Mouse (Mus musculus): Measurements from ENCODE around the gene Trp53i11. TPM values are rescaled to one million over a fixed set of nuclear protein-coding genes. Genes with fewer than 3 reads are reported as not detected.

The Trp53i11 gene
- polyA plus RNA-seq (2011; ENCODE audit: insufficient read depth, insufficient read length, low read depth, missing spikeins) = 31.2 and 33.2 TPM in 2 replicates

DNA sequence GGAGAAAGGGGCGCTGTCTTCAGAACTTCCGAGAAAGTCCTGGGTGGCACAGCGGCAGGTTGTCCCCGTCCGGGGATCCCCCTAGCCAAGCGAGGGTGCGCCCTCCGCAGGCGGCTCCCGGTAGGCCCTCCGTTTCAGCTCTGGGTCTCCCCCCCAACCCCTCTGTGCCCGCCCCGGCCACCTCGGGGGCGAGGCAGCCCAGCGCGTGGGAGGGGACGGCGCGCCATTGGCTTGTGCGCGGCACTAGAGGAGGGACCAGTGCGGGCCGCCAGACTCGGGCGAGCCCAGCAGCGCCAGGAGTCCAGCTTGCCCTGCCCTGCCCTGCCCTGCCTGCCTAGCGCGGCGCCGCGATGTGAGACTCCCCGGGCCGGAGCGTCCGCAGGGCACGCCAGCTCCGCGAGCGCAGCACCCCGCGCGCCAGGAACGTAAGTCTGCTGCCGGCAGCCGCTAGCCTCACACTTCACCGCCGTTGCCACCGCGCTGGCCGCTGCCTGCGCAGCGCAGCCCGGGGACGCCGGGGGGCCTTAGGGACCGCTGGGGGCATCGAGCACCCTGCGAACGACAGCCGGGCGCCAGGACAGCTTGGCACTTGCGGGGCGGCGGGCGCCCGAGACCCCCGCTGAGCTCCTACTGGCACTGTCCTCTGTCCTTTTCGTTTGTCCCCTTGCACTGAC, at the start of gene Trp53i11:
Trp53i11 (plus strand) TSS at position 226 of the 674 bp plus-strand sequence.
- peak within 1 kb of the TSS; percentile 79 for H3K4me3 ChIP-seq (ENCODE audit: low read depth, low read length)
- no peaks in the 10 kb centered on the region for H3K36me3 ChIP-seq (ENCODE audit: control insufficient read depth, insufficient read depth, low read length, poor library complexity, severe bottlenecking)
- H3K9me3 ChIP-seq (replicated peaks; ENCODE audit: control insufficient read depth, insufficient read depth, low read length, poor library complexity, severe bottlenecking) = no peaks in the 10 kb centered on the region
- H3K9ac ChIP-seq (ENCODE audit: low read depth, poor library complexity, severe bottlenecking) = peak within 1 kb of the TSS; percentile 76
- peaks cover 22% of the 10 kb centered on the region for H3K4me1 ChIP-seq (ENCODE audit: control insufficient read depth, insufficient read depth, low read length)
- TF ChIP-seq POLR2A (IDR thresholded peaks at IDR 0.05; ENCODE audit: insufficient read depth, low read length) (no peak), EP300 (IDR thresholded peaks at IDR 0.05; ENCODE audit: insufficient read depth, low read depth, low read length) (0 out of 2 replicates have a peak, but pooled peaks have one; percentile 22), CTCF (IDR thresholded peaks at IDR 0.05; ENCODE audit: low read depth, low read length) (peak; percentile 43)
- H3K27me3 ChIP-seq (ENCODE audit: control insufficient read depth, insufficient read depth, low read length, poor library complexity, severe bottlenecking) = no peaks in the 10 kb centered on the region
- no peak within 1 kb of the TSS for H3K27ac ChIP-seq (ENCODE audit: insufficient read depth, low read length)

- no peaks in the 10 kb centered on the region for H3K27me3 ChIP-seq (ENCODE audit: control insufficient read depth, insufficient read depth, low read length, poor library complexity, severe bottlenecking)
- TF ChIP-seq POLR2A (IDR thresholded peaks at IDR 0.05; ENCODE audit: insufficient read depth, low read length) = no peak
- no peak for TF ChIP-seq EP300 (IDR thresholded peaks at IDR 0.05; ENCODE audit: insufficient read depth, low read depth, low read length)
- no peak for TF ChIP-seq CTCF (IDR thresholded peaks at IDR 0.05; ENCODE audit: low read depth, low read length)
Observed at GRCm38 (mm10) chr2:93139476-93139875, 47.9 kb upstream of the Trp53i11 start.

GRCm38 (mm10) chr2:93141329-93141728, 46.0 kb upstream of the Trp53i11 start:
- Histone ChIP-seq H3K27ac (ENCODE audit: insufficient read depth, low read length) (no peak overlapping the region), H3K27me3 (ENCODE audit: control insufficient read depth, insufficient read depth, low read length, poor library complexity, severe bottlenecking) (no peaks in the 10 kb centered on the region), H3K4me3 (ENCODE audit: low read depth, low read length) (no peak overlapping the region), H3K4me1 (ENCODE audit: control insufficient read depth, insufficient read depth, low read length) (no peaks in the 10 kb centered on the region), H3K9ac (ENCODE audit: low read depth, poor library complexity, severe bottlenecking) (no peak overlapping the region), H3K36me3 (ENCODE audit: control insufficient read depth, insufficient read depth, low read length, poor library complexity, severe bottlenecking) (no peaks in the 10 kb centered on the region), H3K9me3 (replicated peaks; ENCODE audit: control insufficient read depth, insufficient read depth, low read length, poor library complexity, severe bottlenecking) (no peaks in the 10 kb centered on the region)
- TF ChIP-seq EP300 (IDR thresholded peaks at IDR 0.05; ENCODE audit: insufficient read depth, low read depth, low read length) = no peak
- no peak for TF ChIP-seq CTCF (IDR thresholded peaks at IDR 0.05; ENCODE audit: low read depth, low read length)
- TF ChIP-seq POLR2A (IDR thresholded peaks at IDR 0.05; ENCODE audit: insufficient read depth, low read length) = no peak

More at GRCm38 (mm10) chr2:93139476-93139875, 47.9 kb upstream of the Trp53i11 start:
- no peaks in the 10 kb centered on the region for H3K9me3 ChIP-seq (replicated peaks; ENCODE audit: control insufficient read depth, insufficient read depth, low read length, poor library complexity, severe bottlenecking)
- H3K9ac ChIP-seq (ENCODE audit: low read depth, poor library complexity, severe bottlenecking) = no peak overlapping the region
- no peaks in the 10 kb centered on the region for H3K4me1 ChIP-seq (ENCODE audit: control insufficient read depth, insufficient read depth, low read length)
- H3K27ac ChIP-seq (ENCODE audit: insufficient read depth, low read length) = no peak overlapping the region
- no peaks in the 10 kb centered on the region for H3K36me3 ChIP-seq (ENCODE audit: control insufficient read depth, insufficient read depth, low read length, poor library complexity, severe bottlenecking)
- no peak overlapping the region for H3K4me3 ChIP-seq (ENCODE audit: low read depth, low read length)

DNA sequence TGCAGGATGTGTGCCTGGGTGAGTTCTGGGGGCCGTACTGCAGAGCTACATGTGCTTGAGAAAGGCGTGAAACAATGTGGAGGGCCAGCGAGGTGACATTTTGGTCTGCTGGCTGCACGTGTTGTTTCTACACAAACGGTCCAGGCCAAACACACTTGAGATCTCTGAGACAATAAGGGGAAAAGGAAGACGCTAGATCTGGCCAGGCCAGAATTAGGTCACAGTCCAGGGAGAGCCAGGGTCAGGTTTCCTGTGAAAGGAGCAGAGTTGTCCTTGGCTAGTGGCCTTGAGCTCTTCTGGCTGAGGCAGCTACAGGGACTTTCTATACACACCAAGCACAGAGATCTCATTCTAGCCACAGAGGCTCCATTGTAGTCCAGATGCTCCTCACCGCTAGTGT, 44.7 kb upstream of the Trp53i11 start:
- Histone ChIP-seq H3K9me3 (replicated peaks; ENCODE audit: control insufficient read depth, insufficient read depth, low read length, poor library complexity, severe bottlenecking) (no peaks in the 10 kb centered on the region), H3K4me1 (ENCODE audit: control insufficient read depth, insufficient read depth, low read length) (no peaks in the 10 kb centered on the region), H3K4me3 (ENCODE audit: low read depth, low read length) (no peak overlapping the region), H3K27ac (ENCODE audit: insufficient read depth, low read length) (no peak overlapping the region), H3K9ac (ENCODE audit: low read depth, poor library complexity, severe bottlenecking) (no peak overlapping the region), H3K36me3 (ENCODE audit: control insufficient read depth, insufficient read depth, low read length, poor library complexity, severe bottlenecking) (no peaks in the 10 kb centered on the region), H3K27me3 (ENCODE audit: control insufficient read depth, insufficient read depth, low read length, poor library complexity, severe bottlenecking) (no peaks in the 10 kb centered on the region)
- TF ChIP-seq POLR2A (IDR thresholded peaks at IDR 0.05; ENCODE audit: insufficient read depth, low read length) = no peak
- TF ChIP-seq CTCF (IDR thresholded peaks at IDR 0.05; ENCODE audit: low read depth, low read length) = no peak
- no peak for TF ChIP-seq EP300 (IDR thresholded peaks at IDR 0.05; ENCODE audit: insufficient read depth, low read depth, low read length)

- TF ChIP-seq POLR2A (IDR thresholded peaks at IDR 0.05; ENCODE audit: insufficient read depth, low read length) (no peak), EP300 (IDR thresholded peaks at IDR 0.05; ENCODE audit: insufficient read depth, low read depth, low read length) (no peak), CTCF (IDR thresholded peaks at IDR 0.05; ENCODE audit: low read depth, low read length) (no peak)
Observed at GRCm38 (mm10) chr2:93144126-93144525, 43.2 kb upstream of the Trp53i11 start.

DNA sequence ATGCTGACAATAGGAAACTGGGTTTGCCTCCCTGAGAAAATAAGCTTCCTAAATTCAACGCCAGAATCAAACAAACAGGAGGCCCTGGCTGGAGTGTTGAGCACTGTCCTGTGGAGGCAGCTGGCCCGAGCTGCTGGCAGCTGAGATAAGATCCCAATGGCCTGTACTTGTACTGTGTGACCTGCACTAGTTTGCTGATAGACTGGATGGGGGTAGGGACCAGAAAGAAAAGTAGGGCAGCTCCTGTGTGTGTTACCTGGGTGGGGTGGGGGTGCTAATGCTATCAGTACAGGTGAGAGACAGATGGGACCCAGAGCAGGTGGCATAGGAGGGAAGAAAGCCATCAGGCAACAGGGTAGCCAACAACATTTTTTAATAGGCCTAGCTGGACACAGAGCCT, 37.3 kb upstream of the Trp53i11 start:
- H3K4me1 ChIP-seq (ENCODE audit: control insufficient read depth, insufficient read depth, low read length) = peaks cover 2% of the 10 kb centered on the region

More at GRCm38 (mm10) chr2:93144126-93144525, 43.2 kb upstream of the Trp53i11 start:
- no peaks in the 10 kb centered on the region for H3K27me3 ChIP-seq (ENCODE audit: control insufficient read depth, insufficient read depth, low read length, poor library complexity, severe bottlenecking)
- H3K27ac ChIP-seq (ENCODE audit: insufficient read depth, low read length) = no peak overlapping the region
- no peak overlapping the region for H3K4me3 ChIP-seq (ENCODE audit: low read depth, low read length)
- no peaks in the 10 kb centered on the region for H3K9me3 ChIP-seq (replicated peaks; ENCODE audit: control insufficient read depth, insufficient read depth, low read length, poor library complexity, severe bottlenecking)
- H3K36me3 ChIP-seq (ENCODE audit: control insufficient read depth, insufficient read depth, low read length, poor library complexity, severe bottlenecking) = no peaks in the 10 kb centered on the region
- no peak overlapping the region for H3K9ac ChIP-seq (ENCODE audit: low read depth, poor library complexity, severe bottlenecking)
- no peaks in the 10 kb centered on the region for H3K4me1 ChIP-seq (ENCODE audit: control insufficient read depth, insufficient read depth, low read length)

More for the DNA sequence above, 37.3 kb upstream of the Trp53i11 start:
- H3K36me3 ChIP-seq (ENCODE audit: control insufficient read depth, insufficient read depth, low read length, poor library complexity, severe bottlenecking) = no peaks in the 10 kb centered on the region
- TF ChIP-seq CTCF (IDR thresholded peaks at IDR 0.05; ENCODE audit: low read depth, low read length) (no peak), POLR2A (IDR thresholded peaks at IDR 0.05; ENCODE audit: insufficient read depth, low read length) (no peak), EP300 (IDR thresholded peaks at IDR 0.05; ENCODE audit: insufficient read depth, low read depth, low read length) (no peak)
- H3K27ac ChIP-seq (ENCODE audit: insufficient read depth, low read length) = no peak overlapping the region
- H3K9me3 ChIP-seq (replicated peaks; ENCODE audit: control insufficient read depth, insufficient read depth, low read length, poor library complexity, severe bottlenecking) = no peaks in the 10 kb centered on the region
- no peaks in the 10 kb centered on the region for H3K27me3 ChIP-seq (ENCODE audit: control insufficient read depth, insufficient read depth, low read length, poor library complexity, severe bottlenecking)
- no peak overlapping the region for H3K9ac ChIP-seq (ENCODE audit: low read depth, poor library complexity, severe bottlenecking)
- no peak overlapping the region for H3K4me3 ChIP-seq (ENCODE audit: low read depth, low read length)
